Mouse (Mus musculus): ENCODE measurements around the gene Rassf8.

Rassf8 gene

GRCm38 (mm10) chr6:145862739-145863064 is 116.2 kb downstream of the Rassf8 start:
- peak in 1 of 2 experiments; percentile 17 for DNase-seq

GRCm38 (mm10) chr6:145863065-145863971 is 116.8 kb downstream of the Rassf8 start:
- DNase-seq = peak in 1 of 2 experiments; percentile 40

- DNase-seq = no peak
Observed at GRCm38 (mm10) chr6:145864171-145864570, 117.6 kb downstream of the Rassf8 start.

GRCm38 (mm10) chr6:145865289-145865885 is 118.8 kb downstream of the Rassf8 start, which contains the start of gene Bhlhe41:
TSS of gene Bhlhe41 (minus strand) at chr6:145865558.
- DNase-seq = peak; percentile 40 to 46

GRCm38 (mm10) chr6:145865886-145866851 is 119.6 kb downstream of the Rassf8 start:
- DNase-seq = peak; percentile 30 to 42

GRCm38 (mm10) chr6:145867111-145867510 is 120.6 kb downstream of the Rassf8 start:
- DNase-seq = no peak
